Mouse (Mus musculus): Measurements from ENCODE around the gene Psd4.

DNA sequence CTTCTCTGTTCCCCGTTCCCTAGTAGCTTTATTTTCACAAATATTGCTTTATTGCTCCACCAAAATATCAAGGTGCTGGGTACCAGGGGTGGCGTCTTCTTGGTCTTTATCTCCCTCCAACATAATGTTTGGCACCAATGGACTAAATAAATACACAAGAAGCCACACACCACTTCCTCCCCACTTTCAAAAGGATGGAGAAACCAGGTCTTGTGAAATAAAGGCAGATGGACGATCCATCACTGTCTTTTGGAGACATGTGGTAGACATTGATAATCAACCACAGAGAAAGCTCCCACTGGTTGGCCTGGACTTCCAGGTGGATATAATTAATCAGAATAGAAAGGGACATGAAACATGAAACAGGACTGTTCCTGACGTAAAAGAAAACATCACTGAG lies 62.4 kb downstream of the Psd4 start:
- no peak for TF ChIP-seq CTCF (IDR thresholded peaks at IDR 0.05; ENCODE audit: insufficient read depth, low read length)
- TF ChIP-seq POLR2A (IDR thresholded peaks at IDR 0.05; ENCODE audit: borderline replicate concordance, extremely low read depth, low read depth, low read length): no peak
